Mouse (Mus musculus) liver, postnatal 0 days (tissue): Measurements from ENCODE around the gene Stat5b.

Experiments used
- CTCF ChIP-seq: sonication (generic); IDR thresholded peaks from 2 replicates; pipeline ENCODE4 v1.5.1; 2016; ENCODE audit warnings: antibody characterized with exemption, low read depth
- EP300 ChIP-seq: IDR thresholded peaks from 2 replicates; pipeline ENCODE4 v1.6.1; 2016; ENCODE audit warnings: antibody characterized with exemption, low read depth, mild to moderate bottlenecking

DNA sequence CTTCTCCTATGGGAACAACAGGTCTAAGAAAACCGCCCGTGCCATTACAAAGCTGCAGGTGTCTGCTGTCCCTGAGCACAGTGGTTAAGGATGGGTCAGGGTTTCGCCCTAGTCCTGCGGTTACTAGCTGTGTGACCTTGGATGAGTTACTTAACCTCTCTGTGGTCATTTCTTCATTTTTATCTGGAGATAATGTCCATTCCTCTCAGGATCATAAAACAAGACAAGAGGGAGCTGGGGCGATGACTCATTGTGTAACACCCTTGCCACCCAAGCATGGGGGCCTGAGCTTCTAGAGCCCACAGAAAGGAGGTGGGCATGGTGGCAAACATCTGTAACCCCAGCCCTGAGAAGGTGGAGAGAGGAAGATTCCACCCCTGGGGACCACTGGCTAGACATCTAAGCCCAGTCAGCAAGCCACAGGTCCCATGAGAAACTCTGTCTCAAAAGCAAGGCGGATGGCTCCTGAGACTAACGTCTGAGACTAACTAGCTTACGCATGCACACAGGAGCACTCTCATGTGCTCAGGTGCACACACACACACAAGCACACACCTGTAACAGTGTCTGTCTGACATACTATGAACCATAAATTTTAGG is 7.4 kb downstream of the Stat5b start:
- no peak for TF ChIP-seq CTCF
- no peak for TF ChIP-seq EP300
